9 mouse cellular contexts compared by ENCODE assay signal in genomic region chr7:25395186-25395557, GRCm38 (mm10). TPM values are rescaled to one million over a fixed set of nuclear protein-coding genes. Genes with fewer than 3 reads are reported as not detected.
A peak's percentile ranks its signal among the peaks of the same experiment; 100 is the strongest.
DNase-seq lines count a peak whose midpoint lies in the region; ATAC-seq and TF ChIP-seq lines count a peak whose summit lies in the region.
"Had no signal": no experiment of that assay in that cellular context is flagged by ENCODE, and none has a peak within 500 bp of the region (broad histone marks: within the 10 kb centered on the region; RNA-seq: fewer than 3 reads in every experiment).

No protein-coding gene starts in this region.

- no peaks in the 10 kb centered on the region for H3K36me3 ChIP-seq in lung, embryonic 15.5 days
- H3K36me3 ChIP-seq in embryonic facial prominence, embryonic 11.5 days (replicated peaks; ENCODE audit: control insufficient read depth, insufficient read depth, low read depth, low read length), result no peaks in the 10 kb centered on the region
- no peaks in the 10 kb centered on the region for H3K36me3 ChIP-seq in intestine, postnatal 0 days (ENCODE audit: control insufficient read depth, insufficient read depth)
- H3K36me3 ChIP-seq in myocyte (ENCODE audit: control insufficient read depth, insufficient read depth), result no peaks in the 10 kb centered on the region

- TF ChIP-seq POLR2A in myocyte (IDR thresholded peaks at IDR 0.05; ENCODE audit: insufficient read length, low read depth), result no peak

- H3K4me2 ChIP-seq in lung, embryonic 15.5 days, result peak overlapping the region; percentile 86
- peak overlapping the region; percentile 79 for H3K4me2 ChIP-seq in embryonic facial prominence, embryonic 11.5 days (ENCODE audit: low read depth, low read length)
- peak overlapping the region; percentile 69 for H3K4me2 ChIP-seq in intestine, postnatal 0 days (replicated peaks; ENCODE audit: low read depth)
- H3K4me2 ChIP-seq in myocyte (ENCODE audit: low read depth), result peak overlapping the region; percentile 73

- no peaks in the 10 kb centered on the region for H3K9me3 ChIP-seq in lung, embryonic 15.5 days
- no peaks in the 10 kb centered on the region for H3K9me3 ChIP-seq in embryonic facial prominence, embryonic 11.5 days (replicated peaks; ENCODE audit: control insufficient read depth, low read length)
- no peaks in the 10 kb centered on the region for H3K9me3 ChIP-seq in intestine, postnatal 0 days (ENCODE audit: control insufficient read depth)

- WGBS in lung, embryonic 15.5 days, result under 1% methylated on average over 22 of the region's 22 CpGs
- under 1% methylated on average over 22 of the region's 22 CpGs for WGBS in embryonic facial prominence, embryonic 11.5 days
- WGBS in intestine, postnatal 0 days, result under 1% methylated on average over 22 of the region's 22 CpGs

- peak overlapping the region; percentile 72 for H3K9ac ChIP-seq in lung, embryonic 15.5 days
- peak overlapping the region; percentile 68 for H3K9ac ChIP-seq in embryonic facial prominence, embryonic 11.5 days (replicated peaks; ENCODE audit: low read length)
- peak overlapping the region; percentile 56 for H3K9ac ChIP-seq in intestine, postnatal 0 days (ENCODE audit: low read depth, low read length)

- TF ChIP-seq CTCF in intestine, postnatal 0 days (IDR thresholded peaks at IDR 0.05; ENCODE audit: low read depth), result no peak

- ATAC-seq in lung, embryonic 15.5 days (ENCODE audit: borderline replicate concordance, extremely low read depth, low FRiP score, low TSS enrichment), result peak; percentile 30; the same call in 1 of the 2 replicates
- peak; percentile 42 for ATAC-seq in embryonic facial prominence, embryonic 11.5 days (replicated peaks; ENCODE audit: insufficient number of reproducible peaks, low FRiP score, low TSS enrichment, low read depth)
- peak; percentile 2; the same call in 1 of the 2 replicates for ATAC-seq in intestine, postnatal 0 days

- DNase-seq in lung, adult 18-20 months, result no peak
- DNase-seq in embryonic facial prominence, embryonic 11.5 days (ENCODE audit: low spot score), result no peak
- no peak for DNase-seq in cerebellum, adult 9-11 months
- DNase-seq in thymus, postnatal 25 days, result no peak
- DNase-seq in embryo, embryonic 10 days (ENCODE audit: low spot score), result no peak

- no peaks in the 10 kb centered on the region for H3K79me2 ChIP-seq in myocyte (ENCODE audit: control insufficient read depth, insufficient read depth)

- peaks cover 42% of the 10 kb centered on the region for H3K4me1 ChIP-seq in lung, embryonic 15.5 days
- H3K4me1 ChIP-seq in embryonic facial prominence, embryonic 11.5 days (ENCODE audit: control insufficient read depth, insufficient read depth, low read length), result no peaks in the 10 kb centered on the region; the same call in 1 of the 2 replicates
- peaks cover 11% of the 10 kb centered on the region for H3K4me1 ChIP-seq in intestine, postnatal 0 days (replicated peaks; ENCODE audit: control insufficient read depth, insufficient read depth, low read length)

- peak overlapping the region; percentile 76 for H3K4me3 ChIP-seq in lung, embryonic 15.5 days
- peak overlapping the region; percentile 57 for H3K4me3 ChIP-seq in embryonic facial prominence, embryonic 11.5 days (ENCODE audit: low read depth, low read length)
- peak overlapping the region; percentile 76 for H3K4me3 ChIP-seq in intestine, postnatal 0 days (ENCODE audit: low read depth, low read length)
- H3K4me3 ChIP-seq in myocyte, result peak overlapping the region; percentile 47

- no peak overlapping the region for H3ac ChIP-seq in myocyte (ENCODE audit: control insufficient read depth, insufficient read length)

- H3K27me3 ChIP-seq in lung, embryonic 15.5 days, result no peaks in the 10 kb centered on the region
- H3K27me3 ChIP-seq in embryonic facial prominence, embryonic 11.5 days (ENCODE audit: control insufficient read depth, insufficient read depth, low read length), result no peaks in the 10 kb centered on the region
- H3K27me3 ChIP-seq in intestine, postnatal 0 days (replicated peaks; ENCODE audit: control insufficient read depth, insufficient read depth, low read length), result no peaks in the 10 kb centered on the region
- no peaks in the 10 kb centered on the region for H3K27me3 ChIP-seq in myocyte (ENCODE audit: control insufficient read depth, insufficient read depth, insufficient read length)

- peak overlapping the region; percentile 73 for H3K27ac ChIP-seq in lung, embryonic 15.5 days
- H3K27ac ChIP-seq in embryonic facial prominence, embryonic 11.5 days (replicated peaks; ENCODE audit: low read depth, low read length), result no peak overlapping the region
- H3K27ac ChIP-seq in intestine, postnatal 0 days (ENCODE audit: low read depth, low read length), result peak overlapping the region; percentile 42; the same call in 1 of the 2 replicates

TF ChIP-seq in myocyte, 11 proteins besides CTCF, POLR2A, EP300 and RAD21:
- no peak for TF ChIP-seq MAX (IDR thresholded peaks at IDR 0.05; ENCODE audit: low read depth)
- TF ChIP-seq MYOG (IDR thresholded peaks at IDR 0.05; ENCODE audit: control insufficient read depth in 1 of 3, insufficient read depth in 1 of 3, insufficient read length in 2 of 3, low read depth in 2 of 3), result no peak
- TF ChIP-seq SRF (IDR thresholded peaks at IDR 0.05; ENCODE audit: control insufficient read depth, insufficient read length, low read depth), result no peak
TF ChIP-seq in myocyte: peak in this region for 0.

RNA-seq across cellular contexts. Expression of gene Lipe, which starts 3.3 kb away (rescaled TPM):
- 9.3 and 9.4 TPM in 2 replicates for polyA plus RNA-seq in lung, embryonic 15.5 days (2015; fragmentation: Nextera tagmentation; extraction: Ambion mirVana)
- polyA plus RNA-seq in embryonic facial prominence, embryonic 11.5 days (2014; fragmentation: Nextera tagmentation; extraction: Ambion mirVana), result 2.9 and 3.6 TPM in 2 replicates
- 15.0 and 17.5 TPM in 2 replicates for polyA plus RNA-seq in intestine, postnatal 0 days (2015; fragmentation: Nextera tagmentation; extraction: Ambion mirVana)
- 3.8 TPM for polyA plus RNA-seq in myocyte (2012; fragmentation: generic; extraction: Trizol)

RNA-seq across cellular contexts. Expression of gene Cxcl17, which starts 17.5 kb away (rescaled TPM):
- 0.21 and 0.34 TPM in 2 replicates for polyA plus RNA-seq in lung, embryonic 15.5 days (2015; fragmentation: Nextera tagmentation; extraction: Ambion mirVana)
- not detected in 2 replicates for polyA plus RNA-seq in embryonic facial prominence, embryonic 11.5 days (2014; fragmentation: Nextera tagmentation; extraction: Ambion mirVana)
- polyA plus RNA-seq in intestine, postnatal 0 days (2015; fragmentation: Nextera tagmentation; extraction: Ambion mirVana), result 0.16 TPM in 1 of 2 replicates, not detected in the other
- 0.06 TPM for polyA plus RNA-seq in myocyte (2012; fragmentation: generic; extraction: Trizol)
- polyA plus RNA-seq: gonadal fat pad, adult 2 months had no signal

RNA-seq across cellular contexts. Expression of gene Cnfn, which starts 25.6 kb away (rescaled TPM):
- polyA plus RNA-seq in lung, embryonic 15.5 days (2015; fragmentation: Nextera tagmentation; extraction: Ambion mirVana), result 0.52 and 0.57 TPM in 2 replicates
- polyA plus RNA-seq in embryonic facial prominence, embryonic 11.5 days (2014; fragmentation: Nextera tagmentation; extraction: Ambion mirVana), result 0.60 TPM in 1 of 2 replicates, not detected in the other
- polyA plus RNA-seq in intestine, postnatal 0 days (2015; fragmentation: Nextera tagmentation; extraction: Ambion mirVana), result 0.33 TPM in 1 of 2 replicates, not detected in the other
- not detected for polyA plus RNA-seq in myocyte (2012; fragmentation: generic; extraction: Trizol)
- polyA plus RNA-seq: gonadal fat pad, adult 2 months had no signal
